Mouse (Mus musculus): ENCODE measurements around the gene Rpl41.

Gene Rpl41

DNA sequence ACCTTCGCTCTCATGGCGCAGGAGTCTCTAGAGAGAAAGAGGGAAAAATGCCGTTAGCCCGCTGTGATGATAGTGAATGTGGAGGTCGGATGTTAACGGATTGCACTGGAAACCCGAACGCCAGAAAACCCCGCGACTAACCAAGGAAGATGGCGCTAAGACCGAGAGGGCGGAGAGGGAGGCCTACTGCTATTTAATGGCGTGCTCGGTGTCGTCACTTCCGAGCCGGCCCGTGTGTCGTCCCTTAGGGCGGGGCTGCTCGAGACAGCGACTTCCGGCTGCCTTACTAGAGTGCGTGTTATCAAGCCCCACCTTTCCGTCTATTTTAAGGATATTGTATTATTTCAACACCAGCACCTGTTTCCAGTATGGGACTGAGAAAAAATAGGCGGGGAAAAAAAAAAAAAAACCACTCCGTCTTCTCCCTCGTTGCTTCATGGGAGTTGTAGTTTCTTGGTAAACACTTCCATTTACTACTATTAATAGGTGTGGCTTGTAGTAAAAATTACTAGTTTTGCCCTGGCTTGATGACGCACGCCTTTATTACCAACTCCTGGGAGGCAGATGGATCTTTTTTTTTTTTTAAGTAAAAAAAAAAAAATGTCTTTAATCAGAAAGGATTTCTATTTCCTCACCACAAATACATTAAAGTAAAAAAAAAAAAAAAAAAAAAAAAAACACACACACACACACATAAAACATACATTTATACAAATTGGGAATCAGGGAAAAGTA lies at the start of gene Rpl41:
TSS of gene Rpl41 (minus strand) at position 359 of the 735 bp plus-strand sequence.
- DNase-seq (ENCODE audit: low spot score) = peak; percentile 95

DNA sequence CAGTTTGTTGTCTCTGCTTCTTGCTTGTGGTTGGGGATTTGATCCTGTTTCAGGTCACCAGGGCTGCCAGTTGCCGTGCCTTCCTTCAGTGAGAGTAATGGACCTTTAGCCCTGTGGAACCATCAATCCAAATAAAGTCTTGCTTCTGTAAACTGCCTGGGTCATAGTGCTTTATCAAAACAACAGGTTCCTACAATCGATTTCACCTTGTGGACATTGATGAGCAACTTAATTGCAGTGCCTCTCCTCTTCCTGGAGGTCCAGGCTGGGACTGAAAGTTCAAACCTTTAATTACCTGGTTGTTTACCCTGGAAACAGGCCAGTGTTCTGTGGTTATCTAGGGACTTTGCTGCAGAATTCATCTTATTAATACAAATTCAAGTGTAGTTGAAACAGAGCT lies 49.4 kb upstream of the Rpl41 start:
- DNase-seq (ENCODE audit: low spot score) = no peak

DNA sequence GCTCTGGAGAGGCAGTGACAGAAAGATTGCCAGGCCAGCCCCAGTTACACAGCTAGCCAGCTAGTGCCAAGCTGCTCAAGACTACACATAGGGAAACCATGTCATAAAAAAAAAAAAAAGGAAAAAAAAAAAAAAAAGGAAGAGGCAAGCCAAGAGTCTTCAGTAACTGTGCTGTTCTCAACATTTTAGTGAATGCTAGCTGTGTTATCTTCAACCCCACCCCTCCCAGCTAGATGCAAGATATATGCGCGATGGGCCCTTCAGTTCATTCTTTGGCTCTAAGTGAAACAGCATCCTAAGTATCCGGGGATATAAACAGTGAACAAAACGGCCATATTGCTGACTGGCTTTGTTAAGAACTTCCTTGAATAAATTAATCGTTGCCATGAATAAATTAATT lies 43.7 kb upstream of the Rpl41 start:
- DNase-seq (ENCODE audit: low spot score) = no peak

DNA sequence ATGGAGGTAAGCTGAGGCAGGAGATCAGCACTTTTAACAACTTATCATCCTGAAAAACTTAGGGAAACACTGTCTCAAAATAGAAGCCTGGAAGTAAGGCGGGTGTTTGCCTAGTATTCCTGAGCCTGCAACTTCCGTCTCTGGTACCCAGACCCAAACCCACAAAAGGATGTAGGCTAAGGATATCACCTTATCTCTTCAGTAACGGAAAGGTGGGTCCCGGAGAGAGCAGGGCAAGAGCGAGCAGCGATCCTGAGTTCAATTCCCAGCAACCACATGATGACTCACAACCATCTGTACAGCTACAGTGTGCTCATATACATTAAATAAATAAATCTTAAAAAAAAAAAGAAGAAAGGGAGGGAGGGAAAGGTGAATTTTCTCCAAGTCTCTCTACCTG lies 42.3 kb upstream of the Rpl41 start:
- no peak for DNase-seq (ENCODE audit: low spot score)

DNA sequence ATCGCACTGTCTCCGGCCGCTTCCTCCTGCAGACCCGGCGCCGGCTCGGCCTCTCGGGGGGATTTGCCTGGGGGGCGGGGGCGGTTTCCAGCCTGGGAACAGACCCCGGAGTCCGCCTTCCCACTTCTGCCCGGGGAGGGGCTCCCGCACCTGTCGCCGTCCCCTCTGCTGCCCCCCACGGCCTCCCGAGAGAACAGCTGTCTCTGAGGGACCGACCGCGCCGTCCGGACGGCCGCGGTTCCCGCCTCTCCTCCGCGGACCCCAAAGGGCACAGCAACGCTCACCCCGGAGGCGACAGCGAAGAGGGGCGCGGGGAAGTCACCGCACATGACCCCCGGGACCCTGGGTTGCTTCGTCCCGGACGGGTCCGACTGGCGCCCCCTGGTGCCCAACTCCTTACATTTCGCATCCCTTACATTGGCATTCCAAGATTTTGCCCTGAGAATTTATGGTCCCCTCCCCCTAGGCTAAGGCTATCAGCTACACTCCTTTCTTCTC lies 41.1 kb upstream of the Rpl41 start:
- peak; percentile 44 for DNase-seq (ENCODE audit: low spot score)

DNA sequence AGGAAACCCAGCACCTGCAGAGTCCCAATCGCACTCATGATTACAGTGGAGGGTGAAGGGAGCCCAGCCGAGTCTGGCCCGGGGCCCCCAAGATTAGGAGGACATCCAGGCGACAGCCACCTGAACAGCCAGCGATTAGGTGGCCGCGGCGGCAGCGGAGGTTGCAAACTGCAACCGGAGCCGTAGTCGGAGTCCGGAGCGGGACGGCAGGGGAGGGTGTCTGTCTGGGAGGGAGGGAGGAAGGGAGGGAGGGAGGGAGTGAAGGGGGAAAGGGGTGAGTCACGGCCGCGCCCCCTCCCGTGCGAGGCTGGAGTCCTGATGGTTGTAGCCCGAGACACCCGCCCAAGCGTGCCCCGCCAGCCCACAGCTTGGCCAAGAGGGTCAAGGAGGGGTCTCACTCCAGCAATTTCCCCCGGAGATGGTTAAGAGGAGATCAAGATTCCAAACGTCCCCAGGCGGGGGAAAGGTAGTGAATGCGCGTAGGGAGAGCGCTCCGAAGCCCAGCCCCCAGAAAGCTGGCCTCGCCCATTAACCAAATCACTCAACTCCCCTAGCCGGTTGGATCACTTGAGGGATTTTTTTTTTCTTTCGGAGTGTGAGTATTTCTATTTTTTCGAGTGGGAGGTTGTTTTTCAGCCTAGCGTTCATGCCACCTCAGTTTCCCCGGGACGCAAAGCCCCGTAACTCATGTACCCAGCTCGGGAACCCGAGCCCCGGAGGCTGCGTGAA lies 40.5 kb upstream of the Rpl41 start, which contains the start of gene Erbb3:
TSS of gene Erbb3 (minus strand) at position 189 of the 729 bp plus-strand sequence.
- DNase-seq (ENCODE audit: low spot score) = no peak

DNA sequence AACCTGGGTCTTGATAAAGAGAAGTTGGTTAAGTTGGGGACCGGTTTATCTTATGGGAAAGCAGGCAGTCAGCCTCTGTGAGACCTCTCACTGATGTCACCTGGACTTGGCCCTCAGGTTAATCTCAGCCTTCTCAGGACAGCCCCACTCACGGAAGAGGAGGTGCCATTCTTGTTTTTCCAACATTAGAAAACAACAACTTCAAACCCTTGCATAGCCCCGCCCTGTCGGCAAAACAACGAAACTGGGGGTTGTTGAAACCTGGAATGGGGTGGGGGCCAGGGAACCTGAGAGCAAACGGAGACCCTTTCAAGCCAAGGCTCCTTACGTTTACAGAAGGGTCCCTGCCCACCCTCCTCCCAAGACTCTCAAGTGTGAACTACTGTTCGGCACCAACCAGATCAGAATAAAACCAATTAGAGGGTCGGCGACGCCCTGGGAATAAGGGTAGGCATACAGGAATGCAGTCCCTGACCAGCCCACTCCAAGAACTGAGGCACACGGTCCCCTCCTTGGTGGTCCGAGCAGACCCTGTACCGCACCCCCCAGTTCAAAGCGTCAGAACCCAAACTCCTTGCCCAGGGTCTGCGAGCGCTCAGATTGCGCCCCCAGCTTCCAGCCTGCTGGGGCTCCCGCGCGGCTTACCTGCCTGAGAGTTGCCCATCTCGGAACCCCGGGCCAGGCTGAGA lies 39.8 kb upstream of the Rpl41 start:
- no peak for DNase-seq (ENCODE audit: low spot score)

DNA sequence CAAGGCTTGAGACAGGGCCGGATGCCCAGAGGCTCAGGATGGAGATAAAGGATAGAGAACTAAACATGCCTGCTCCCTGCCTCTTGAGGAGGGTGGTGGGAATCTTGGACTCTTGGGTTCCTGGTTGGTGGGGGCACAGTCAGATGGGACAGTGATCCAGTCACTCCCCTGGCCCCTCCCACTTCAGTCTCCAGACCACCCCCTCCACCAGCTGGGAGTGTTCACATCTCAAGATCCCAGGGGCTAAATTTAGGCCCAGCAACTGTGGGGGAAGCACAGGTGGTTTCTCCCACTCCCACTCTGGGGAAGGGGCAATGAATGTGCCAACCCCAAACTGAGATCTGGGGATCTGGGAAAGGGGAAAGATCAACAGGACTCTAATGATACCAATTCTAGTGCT lies 39.0 kb upstream of the Rpl41 start:
- DNase-seq (ENCODE audit: low spot score) = no peak

DNA sequence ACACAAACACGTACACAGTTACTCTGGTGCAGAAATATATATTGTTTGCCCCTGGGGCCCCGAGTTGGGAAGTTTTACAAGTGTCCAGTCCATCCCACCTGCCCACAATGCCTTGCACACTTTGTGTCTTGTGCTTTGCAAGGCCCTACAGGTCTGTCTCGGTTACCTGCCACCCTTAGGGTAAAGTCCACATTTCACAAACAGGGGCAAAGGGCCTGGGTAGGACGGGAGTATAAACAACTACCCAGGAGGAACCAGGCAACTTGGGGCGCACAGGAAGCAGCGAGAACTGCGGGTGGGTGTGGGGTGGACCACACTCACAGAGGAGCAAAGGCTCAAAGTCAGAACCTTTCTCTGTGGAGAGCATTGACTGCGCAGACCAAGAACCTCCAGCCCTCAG lies 38.6 kb upstream of the Rpl41 start:
- DNase-seq (ENCODE audit: low spot score) = no peak

DNA sequence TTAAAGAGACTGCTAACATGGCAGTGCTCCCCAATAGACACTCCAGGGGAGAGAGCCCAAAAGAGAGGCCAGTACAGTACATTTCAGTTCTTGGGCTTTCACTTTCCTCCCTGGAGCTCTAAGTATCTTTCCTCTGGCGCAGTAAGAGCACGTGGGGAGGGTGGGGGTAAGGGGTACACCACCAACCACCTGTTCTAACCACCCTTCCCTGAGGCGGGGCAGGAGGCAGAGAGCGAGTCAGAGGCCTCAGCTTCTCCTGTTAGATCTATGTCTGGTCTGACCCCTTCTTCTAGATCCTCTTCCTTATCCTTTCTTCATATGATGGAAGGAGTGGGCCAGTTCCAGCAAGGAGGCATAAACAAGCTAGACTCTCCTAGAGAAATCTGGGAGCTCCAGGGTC lies 38.0 kb upstream of the Rpl41 start:
- DNase-seq (ENCODE audit: low spot score) = no peak

DNA sequence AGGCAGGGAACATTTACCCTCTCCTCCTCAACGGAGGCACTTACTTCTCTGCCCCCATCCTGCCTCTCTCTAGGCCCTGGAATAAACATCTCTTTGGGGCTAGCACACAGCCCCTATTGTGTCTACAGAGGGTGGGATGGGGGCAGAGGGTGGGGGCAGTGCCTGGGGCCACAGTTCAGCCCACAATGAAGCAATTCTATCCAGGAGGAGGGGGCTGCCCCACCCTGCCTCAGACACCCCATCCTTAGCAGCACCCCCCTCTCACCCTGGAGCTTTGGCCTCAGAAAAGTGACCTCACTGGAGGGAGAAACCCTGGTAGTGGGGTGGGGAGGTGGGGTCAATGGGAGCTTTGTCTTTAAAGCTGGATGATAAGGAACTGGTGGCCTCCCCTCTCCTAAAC lies 37.4 kb upstream of the Rpl41 start:
- DNase-seq (ENCODE audit: low spot score) = peak; percentile 56

DNA sequence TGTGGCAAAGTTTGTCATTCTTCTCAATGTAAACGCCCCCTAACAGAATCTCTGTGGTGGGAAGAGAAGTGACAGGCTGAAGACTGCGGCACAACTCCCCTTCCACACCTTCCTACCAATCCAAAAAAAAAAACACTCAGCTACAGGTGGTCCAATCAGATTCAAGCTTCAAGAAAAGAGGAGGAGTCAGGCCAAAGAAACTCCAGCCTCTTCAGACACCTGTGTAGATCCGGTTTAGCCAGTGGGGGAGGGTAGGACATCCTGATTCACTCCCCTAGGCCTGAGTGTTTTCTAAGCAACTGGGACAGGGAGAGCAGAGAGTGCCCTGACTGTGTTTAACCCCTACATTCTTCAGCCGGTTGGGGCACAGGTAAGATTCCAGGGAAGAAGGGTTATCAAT lies 35.3 kb upstream of the Rpl41 start:
- no peak for DNase-seq (ENCODE audit: low spot score)

DNA sequence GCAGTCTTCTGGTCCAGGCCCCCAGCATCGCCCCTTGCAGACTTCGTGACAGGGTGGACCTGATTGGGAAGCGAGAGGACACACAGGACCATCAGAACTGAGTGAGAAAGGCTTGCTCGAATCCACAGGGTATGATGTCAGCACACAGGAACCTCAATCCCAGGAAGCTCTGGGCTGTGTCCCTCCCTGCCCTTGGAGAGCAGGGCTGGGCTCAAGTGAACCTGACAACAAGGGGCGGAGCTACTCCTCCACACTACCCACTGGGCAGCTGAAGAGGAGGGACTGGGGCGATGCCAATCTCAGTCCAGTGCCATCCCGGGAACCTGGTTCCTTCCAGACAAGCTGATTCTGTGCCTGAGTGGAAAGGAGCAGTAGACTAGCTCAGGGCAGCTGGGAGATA lies 34.5 kb upstream of the Rpl41 start:
- peak; percentile 47 for DNase-seq (ENCODE audit: low spot score)

DNA sequence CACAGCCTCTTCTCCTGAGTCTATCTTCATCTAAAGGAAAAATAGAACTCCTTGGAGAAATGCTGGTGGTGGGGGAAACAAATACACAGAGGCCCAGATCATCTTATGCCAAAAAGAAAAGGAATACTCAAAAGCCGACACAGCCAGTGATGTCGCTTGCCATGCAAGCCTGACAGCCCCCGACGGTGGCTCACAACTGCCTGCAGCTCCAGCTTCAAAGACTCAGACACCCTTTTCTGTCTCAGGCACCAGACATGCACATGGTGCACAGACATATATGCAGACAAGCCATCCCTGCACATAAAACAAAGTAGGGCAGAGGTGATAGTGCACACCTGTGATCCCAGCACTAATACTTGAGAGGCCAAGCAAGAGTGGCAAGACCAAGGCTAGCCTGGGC lies 30.6 kb upstream of the Rpl41 start:
- DNase-seq (ENCODE audit: low spot score) = no peak

DNA sequence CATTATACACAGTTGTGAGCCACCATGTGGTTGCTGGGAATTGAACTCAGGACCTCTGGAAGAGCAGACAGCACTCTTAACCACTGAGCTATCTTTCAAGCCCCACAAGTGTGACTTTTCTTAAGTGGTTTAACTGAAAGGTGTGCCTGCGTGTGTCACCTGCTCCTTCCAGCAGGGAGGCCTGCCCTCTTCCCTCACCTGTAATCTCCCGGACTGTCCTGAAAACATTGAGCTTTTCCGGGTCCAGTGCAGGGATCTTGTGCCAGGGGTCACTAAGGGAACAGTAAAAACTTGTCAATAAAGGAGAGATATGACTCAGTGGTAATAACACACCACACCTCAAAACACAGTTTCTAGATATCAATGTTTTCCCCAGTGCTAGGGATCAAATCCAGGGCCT lies 30.2 kb upstream of the Rpl41 start:
- no peak for DNase-seq (ENCODE audit: low spot score)

DNA sequence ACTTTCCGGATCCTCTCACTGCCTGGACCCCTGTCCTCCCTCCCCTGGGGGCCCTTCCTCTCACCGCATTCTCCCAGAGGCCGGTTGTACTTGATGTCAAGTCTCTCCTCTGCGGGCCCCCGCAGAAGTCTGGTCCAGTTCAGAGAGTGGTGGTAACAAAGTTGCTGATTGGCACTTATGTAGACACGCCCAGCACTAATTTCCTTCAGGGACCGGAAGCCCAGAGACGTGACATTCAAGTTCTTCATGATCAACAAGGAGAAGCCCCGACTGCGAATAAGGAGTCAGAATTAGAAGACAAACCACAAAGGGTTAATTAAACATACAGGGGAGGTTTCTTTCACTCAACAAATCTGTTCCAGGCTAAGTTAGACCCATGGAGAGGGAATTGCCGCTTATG lies 29.2 kb upstream of the Rpl41 start:
- DNase-seq (ENCODE audit: low spot score) = no peak

DNA sequence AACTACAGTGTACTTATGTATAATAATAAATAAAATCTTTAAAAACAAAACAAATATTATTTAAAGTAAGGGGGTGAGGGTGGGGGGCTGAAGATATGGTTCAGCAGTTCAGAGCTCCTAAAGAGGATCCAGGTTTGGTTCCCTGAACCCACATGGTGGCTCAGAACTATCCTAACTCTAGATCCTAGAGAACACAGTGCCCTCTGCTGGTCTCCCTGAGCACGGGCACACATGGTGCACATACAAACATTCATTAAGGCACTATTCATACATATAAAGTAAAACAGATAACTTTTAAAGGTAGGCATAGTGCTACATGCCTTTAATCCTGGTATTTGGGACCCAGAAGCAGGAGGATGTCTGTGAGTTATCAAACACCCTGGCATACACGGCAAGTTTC lies 26.0 kb upstream of the Rpl41 start:
- no peak for DNase-seq (ENCODE audit: low spot score)

DNA sequence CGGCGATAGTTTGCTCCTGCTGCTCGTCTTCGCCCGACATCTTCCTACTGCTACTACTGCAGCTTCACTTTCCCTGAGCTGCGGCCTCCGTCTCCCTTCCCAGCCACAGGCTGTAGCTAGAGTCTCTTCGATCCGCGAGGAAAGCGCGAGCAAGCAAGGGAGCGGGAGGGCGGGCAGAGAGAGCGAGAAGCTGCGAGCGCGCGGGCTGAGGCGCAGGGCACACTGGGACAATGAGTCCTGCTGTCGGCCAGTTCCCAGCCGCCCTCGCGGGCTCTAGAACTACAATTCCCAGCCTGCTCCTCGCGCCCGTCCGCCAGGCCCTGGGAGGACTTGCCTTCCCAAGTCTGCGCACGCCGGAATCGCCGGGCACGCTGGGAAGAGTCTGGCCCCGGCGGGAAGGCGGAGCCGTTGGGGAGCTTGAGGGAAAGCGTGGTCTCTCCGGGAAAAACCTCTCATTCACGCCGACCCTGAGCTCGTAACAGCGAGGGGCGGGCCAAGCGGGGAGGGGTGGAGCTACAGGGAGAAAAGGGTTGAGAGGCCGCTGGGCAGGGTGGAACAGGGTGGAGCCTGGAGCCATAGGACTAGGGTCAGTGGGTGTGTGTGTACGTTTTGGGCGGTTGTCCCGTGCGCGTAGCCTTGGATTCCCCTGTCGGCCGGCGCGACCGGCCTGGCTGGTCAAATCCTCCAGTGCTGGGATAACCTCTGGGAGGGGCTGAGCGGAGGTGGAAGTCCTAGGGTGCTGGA lies 16.9 kb upstream of the Rpl41 start, which contains the start of gene Pa2g4:
TSS of gene Pa2g4 (minus strand) at position 200 of the 744 bp plus-strand sequence.
- DNase-seq (ENCODE audit: low spot score) = peak; percentile 98

DNA sequence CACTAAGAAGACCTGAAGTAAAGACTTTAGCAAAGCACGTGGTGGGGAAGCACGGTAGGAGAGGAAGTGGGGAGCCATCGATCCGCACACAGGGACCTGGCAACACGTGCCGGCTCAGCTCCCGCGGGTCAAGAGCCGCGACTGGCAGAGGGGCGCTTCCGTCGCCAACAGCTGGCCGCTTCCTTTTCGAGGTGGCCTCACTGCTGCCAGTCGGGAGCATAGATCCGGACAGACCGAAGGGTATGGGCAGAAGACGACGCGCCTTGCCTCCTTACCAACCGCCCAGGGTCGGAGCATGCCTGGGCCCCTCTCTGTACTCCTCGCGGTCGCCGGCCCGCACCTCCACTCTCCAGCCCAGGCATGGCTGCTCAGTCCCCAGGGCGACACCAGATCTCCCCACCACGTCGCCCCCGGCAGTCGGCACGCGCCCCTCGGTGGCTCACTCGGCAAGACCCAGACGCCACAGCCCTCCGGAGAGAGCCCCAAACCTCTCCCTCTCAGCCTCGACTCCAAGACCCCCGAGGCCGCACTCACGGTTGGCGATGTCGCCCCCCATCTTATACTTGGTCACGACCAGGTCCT lies 16.2 kb upstream of the Rpl41 start:
- no peak for DNase-seq (ENCODE audit: low spot score)

DNA sequence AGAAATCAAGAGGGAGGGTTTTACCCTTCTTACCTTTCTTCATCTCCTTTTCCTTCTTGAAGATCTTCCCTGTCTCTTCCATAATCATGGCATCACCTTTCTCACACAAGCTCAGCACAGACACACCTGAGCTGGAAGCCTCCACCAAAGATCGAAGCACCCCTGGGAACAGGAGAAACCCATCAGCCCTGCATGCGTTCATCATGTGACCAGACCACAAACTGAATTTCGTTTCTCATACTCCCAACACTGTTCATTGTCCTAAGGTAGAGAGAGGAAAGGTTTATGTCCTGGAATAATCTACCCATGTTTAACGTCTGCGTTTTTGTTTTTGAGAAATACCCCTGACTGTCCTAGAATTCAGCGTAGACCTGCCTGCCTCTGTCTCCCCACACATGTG lies 14.4 kb upstream of the Rpl41 start:
- no peak for DNase-seq (ENCODE audit: low spot score)

DNA sequence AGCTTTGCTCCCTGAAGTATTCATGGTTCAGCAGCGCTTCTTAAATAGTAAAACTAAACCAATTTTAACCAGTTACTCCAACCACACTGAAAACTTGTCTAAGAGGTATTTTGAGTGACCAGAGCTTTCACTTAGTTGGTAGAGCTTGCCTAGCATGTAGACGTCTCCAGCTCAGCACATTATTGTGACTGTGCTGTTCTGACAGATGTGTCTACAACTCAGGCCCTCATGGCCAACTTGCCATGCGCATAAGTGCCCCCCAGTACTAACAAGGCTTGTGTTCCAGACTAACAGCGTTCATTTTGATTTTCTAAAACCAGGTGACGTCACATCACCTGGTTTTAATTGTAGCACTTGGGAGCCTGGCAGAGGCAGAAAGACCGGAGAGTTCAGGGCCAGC lies 7.9 kb upstream of the Rpl41 start:
- no peak for DNase-seq (ENCODE audit: low spot score)

DNA sequence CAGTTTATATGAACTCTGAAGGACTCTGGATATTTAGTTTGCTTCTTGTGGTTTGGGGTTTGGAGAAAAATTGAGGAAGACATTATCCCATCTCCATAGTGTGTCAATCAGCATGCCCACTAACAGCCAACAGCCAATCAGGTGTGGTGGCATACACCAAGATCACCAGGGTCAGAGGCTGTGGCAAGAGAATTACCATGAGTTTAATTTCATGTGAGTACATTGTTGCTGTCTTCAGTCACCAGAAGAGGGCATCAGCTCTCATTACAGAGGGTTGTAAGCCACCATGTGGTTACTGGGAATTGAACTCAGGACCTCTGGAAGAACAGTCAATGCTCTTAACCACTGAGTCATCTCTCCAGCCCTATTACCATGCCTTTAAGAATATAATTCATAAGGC lies 7.2 kb upstream of the Rpl41 start:
- DNase-seq (ENCODE audit: low spot score) = no peak
